Mouse (Mus musculus) mouse embryonic stem cell (cell line): ENCODE measurements around the gene Cmtm6.
"Not testable (repeated sequence)": the region's sequence is repeated elsewhere in the genome, so short reads cannot be mapped to it uniquely, and the experiment has no call there.

Experiments used
- in situ Hi-C, 2 experiments: fragments of 300-500 bp; cut with MboI; formaldehyde crosslinking; loops; 1 replicate in 1 of 2; 3 replicates in 1 of 2; pipeline ENCODE4 v1.14.3; 2019 to 2020; ENCODE audit warnings: low sequenced_read_pairs in 2 of 2, low pct_unique_long_range_greater_than_20kb in 1 of 2, mixed read lengths in 1 of 2; ENCODE audit not compliant: unreplicated experiment in 1 of 2

Gene Cmtm6

GRCm38 (mm10) chr9:114731011-114731755 is at the start of gene Cmtm6:
TSS of gene Cmtm6 (plus strand) at chr9:114731116.
- in situ Hi-C loops = no loop called here

DNA sequence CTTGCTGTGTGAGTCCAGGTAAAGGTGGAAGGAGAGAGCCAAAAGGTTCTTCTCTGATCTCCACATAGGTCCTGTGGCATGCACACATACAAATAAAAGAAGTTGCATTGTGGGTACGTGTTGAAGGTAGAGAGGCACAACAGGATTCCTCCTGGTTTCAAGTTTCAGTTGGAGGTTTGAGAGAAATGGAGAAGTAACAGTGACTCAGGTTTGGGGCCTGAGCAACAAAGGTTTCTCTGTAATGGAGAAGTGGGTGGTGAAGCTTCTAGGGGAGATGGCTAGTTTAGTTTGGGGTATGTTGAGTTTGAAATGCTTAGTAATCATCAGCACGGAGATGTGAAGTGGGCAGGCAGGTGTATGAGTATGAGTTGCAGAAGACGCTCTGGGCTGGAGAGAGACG is 48.7 kb upstream of the Cmtm6 start:
- in situ Hi-C loops = no loop called here

- in situ Hi-C loops = no loop called here
Measured at GRCm38 (mm10) chr9:114686245-114686644, 44.7 kb upstream of the Cmtm6 start.

DNA sequence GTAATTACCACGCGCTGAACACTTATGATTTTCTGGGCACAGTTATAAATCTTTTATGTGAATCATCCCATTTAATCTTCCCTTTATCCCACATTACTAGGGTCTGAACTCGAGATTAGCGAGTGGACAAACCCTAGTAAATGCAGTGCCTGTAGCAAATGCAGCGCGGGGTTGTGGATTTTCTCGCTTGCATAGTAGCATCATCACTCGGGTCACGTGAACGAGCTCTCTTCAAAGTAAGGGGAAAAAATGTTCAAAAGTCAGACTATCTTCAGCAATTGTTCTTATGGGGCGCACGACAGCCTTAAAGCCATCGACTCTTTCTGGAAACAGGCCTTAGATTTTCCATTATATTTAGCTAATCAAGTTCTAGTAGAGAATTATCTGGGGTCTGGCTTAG is 43.3 kb upstream of the Cmtm6 start:
- in situ Hi-C loops = no loop called here

DNA sequence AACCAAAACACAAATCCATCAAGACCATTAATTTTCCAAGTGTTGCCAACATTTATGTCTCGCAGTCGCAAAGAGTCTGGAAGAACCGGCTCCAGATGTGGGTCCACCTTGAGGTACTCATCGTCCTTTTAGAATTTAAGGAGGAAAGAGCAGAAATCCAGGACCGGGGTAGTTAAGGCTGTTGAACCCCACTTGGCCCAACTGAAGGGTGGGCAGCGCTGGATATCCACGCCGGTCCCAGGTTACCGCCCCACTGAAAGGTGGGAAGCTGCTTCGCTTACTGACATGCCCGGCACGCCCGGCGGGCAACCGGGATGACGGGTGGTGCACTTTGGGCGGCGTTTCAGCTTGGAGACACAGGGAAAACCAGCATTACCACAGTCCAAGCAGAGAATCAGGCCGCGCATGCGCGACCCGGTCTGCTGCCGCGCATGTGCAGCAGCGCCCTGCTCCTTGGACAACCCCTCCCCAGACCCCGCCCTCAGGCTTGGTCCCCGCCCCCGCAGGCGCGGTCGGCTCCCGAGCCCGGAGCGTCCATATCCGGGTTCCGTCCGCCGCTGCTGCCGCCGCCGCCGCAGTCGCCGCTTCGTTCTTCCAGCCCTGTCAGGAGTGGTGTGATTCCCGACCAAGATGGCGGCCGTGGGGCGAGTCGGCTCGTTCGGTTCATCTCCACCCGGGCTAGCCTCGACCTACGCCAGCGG is 42.5 kb upstream of the Cmtm6 start, which contains the start of gene Dync1li1:
Dync1li1 (plus strand) TSS at position 539 of the 701 bp plus-strand sequence.
- in situ Hi-C loops = no loop called here

DNA sequence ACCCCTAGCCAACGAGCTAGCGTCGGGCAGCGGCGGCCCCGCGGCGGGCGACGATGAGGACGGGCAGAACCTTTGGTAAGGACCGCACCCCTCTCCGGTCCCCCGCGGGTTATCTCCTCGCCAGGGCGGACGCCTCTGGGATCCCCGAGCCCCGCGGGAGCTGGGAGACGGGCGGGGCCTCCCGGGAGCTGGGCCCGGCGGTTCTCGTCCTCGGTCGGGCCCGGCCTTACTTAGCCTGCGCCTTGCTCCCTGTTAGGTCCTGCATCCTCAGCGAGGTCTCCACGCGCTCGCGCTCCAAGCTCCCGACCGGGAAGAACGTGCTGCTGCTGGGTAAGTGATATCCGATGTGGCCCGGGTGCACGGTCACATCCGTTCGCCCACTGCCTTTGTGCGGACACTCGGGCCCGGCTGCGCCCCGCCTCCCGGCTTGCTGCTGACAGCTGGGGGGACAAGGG is 41.9 kb upstream of the Cmtm6 start:
- in situ Hi-C loops = no loop called here

DNA sequence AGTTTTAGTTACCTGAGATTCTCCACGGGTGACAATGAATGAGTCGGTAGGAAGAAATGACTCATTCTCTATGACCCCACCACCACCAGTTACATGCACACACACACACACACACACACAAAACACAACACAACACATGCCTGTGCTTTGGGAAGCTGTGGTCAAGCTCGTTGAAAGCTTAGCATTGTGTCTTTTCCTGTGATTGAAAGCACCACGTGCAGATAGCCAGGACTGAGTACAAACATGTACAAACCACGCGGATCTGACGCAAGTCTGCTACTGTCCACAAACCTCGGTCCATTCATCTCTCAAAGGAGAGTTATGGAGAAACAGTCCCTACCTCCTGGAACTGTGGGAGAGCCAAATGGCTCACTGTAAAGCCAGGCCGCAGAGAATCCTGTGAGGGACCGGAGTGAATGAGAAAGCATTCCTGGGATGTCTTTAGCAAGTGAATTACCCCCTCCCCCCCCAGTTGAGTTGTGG is 40.8 kb upstream of the Cmtm6 start:
- in situ Hi-C loops = no loop called here

DNA sequence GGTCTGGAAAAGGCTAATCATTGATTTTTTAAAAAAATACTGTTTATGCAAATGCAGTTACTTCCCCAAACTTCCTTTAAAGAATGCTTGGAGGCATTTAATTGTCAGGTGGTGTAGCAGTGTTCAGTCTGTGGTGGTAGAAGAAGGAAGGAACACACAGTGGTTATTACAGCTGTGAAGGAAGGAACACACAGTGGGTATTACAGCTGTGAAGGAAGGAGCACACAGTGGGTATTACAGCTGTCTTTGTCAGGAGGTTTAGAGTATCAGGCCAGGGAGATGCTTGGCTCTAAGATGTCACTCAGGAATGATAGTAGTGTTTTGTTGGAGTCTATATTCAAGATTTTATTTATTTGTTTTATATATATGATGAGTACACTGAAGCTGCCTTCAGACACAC is 39.8 kb upstream of the Cmtm6 start:
- in situ Hi-C loops = no loop called here

DNA sequence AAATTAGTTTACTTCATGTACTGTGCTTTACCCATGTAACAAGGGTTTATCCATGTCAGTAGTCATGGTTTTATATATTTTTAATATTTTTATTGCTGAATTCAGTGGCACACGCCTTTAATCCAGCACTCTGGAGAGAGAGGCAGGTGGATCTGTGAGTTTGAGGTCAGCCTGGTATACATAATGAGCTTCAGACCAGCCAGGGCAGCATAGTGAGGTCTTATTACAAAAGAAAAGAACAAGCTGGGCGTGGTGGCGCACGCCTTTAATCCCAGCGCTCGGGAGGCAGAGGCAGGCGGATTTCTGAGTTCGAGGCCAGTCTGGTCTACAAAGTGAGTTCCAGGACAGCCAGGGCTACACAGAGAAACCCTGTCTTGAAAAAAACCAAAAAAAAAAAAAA is 35.3 kb upstream of the Cmtm6 start:
- in situ Hi-C loops = not testable (repeated sequence)

DNA sequence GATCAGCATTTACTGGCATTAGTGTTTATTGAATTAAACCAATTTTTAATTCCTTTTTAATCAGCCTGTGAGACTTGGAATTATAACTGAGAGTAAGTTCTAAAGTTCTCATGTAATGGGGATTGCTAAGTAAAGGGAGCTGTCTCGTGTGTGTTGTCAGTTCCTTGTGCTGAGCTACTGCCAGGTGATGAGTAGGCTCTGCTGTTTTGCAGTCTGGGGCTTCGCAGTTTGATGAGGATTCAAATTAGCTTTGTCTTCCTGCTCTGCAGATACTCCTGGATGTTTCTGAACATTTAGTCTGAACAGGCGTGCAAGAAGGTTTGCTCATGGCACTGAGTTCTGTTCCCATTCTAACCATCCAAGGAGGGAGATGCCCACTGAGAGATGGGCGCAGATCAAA is 33.8 kb upstream of the Cmtm6 start:
- in situ Hi-C loops = no loop called here

- in situ Hi-C loops = no loop called here
Measured at GRCm38 (mm10) chr9:114697926-114698325, 33.0 kb upstream of the Cmtm6 start.

DNA sequence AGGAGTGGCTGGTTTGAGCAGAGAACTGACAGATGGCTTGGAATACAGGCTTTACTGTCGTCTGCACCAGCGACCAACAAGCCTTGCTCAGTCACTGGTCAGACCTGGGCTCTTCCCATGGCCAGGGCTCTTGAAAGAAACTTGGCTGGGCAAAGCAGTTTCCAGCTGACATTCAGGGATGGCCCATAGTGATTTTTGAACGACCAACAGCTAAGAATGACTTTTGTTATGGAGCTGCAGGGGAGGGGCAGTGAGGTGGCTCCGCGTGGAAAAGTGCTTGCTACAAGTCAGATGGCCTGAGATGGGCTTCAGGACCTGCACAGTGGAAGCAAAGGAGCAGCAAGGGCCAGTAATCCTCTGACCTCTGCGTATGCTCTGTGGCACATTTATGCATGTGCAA is 31.7 kb upstream of the Cmtm6 start:
- in situ Hi-C loops = no loop called here

DNA sequence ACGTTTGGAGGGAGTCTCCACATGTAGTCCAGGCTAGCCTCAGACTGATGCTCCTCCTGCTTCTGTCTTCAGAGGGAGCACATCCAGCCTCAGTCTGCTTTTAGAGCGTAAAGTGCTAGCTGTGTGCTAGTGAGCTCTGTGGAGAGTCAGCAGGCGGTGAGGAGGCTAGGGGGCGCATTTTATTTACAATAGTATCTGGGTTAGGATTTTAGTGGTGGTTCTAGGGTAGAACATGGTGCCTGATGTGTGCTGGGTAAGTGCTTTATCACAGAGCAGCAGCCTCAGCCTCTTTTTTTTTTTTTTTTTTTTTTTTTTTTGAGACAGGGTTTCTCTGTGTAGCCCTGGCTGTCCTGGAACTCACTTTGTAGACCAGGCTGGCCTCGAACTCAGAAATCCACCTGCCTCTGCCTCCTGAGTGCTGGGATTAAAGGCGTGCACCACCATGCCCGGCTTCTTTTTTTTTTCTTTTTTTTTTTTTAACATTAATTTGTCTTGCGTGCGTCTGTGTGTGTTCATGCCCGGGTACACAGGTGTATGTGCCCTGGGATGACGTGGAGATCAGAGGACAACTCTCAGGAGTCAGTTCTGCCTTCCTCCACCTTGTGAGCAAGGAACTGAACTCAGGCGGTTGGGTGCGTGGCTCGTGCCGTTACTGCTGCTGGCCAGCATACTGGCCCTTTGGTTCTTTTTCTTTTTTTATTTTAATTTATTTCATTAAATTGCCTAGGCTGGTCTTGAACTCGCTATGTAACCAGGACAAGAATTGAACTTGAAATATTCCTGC is 30.8 kb upstream of the Cmtm6 start:
- in situ Hi-C loops = no loop called here

GRCm38 (mm10) chr9:114701031-114701430 is 29.9 kb upstream of the Cmtm6 start:
- in situ Hi-C loops = no loop called here

DNA sequence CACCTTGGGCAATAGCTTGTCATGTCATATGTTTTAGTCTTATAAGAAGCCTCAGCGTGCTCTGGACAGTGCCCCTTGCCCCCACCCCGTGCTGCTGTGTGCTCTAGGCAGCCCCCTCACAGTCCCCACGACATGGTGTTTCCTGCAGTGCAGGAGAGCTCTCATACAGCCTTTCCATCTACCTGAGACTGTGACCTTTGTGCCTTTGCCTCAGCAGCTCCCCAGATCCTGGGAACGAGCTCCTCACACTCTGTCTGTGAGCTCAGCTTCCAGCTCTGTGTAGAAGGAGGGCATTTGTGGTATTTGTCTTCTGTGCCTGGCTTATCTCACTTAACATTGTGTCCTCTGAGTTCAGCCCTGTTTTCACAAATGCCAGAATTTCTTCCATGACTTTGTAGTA is 29.0 kb upstream of the Cmtm6 start:
- in situ Hi-C loops = no loop called here

DNA sequence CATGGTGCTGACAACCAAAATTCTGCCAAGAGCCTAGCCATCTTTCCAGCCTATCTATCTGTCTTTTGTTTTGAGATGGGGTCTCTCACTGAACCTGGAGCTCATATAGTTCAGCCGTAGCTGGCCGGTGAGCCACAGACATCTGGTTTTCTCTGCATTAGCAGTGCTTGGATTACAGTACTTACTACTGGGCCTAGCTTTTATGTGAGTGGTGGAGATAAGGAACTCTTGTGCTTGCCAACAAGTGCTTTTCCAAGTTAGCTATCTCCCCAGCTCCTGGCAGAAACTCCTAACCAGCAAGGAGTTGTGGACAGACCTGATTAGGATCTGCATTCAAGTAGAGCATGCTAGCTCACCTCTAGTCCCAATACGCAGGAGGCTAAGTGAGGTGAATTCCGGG is 23.1 kb upstream of the Cmtm6 start:
- in situ Hi-C loops = no loop called here

GRCm38 (mm10) chr9:114710345-114710744 is 20.6 kb upstream of the Cmtm6 start:
- in situ Hi-C loops = no loop called here

GRCm38 (mm10) chr9:114713481-114713880 is 17.4 kb upstream of the Cmtm6 start:
- in situ Hi-C loops = no loop called here

GRCm38 (mm10) chr9:114716677-114717331 is 14.1 kb upstream of the Cmtm6 start:
- in situ Hi-C loops = no loop called here
